Mouse (Mus musculus) olfactory bulb, adult 2 months (tissue): ENCODE measurements around the gene Abat. TPM values are rescaled to one million over a fixed set of nuclear protein-coding genes. Genes with fewer than 3 reads are reported as not detected.

Experiments used
- H3K27ac ChIP-seq: fragments of 200-500 bp; 2 replicates; pipeline ENCODE4 v1.5.1; 2012; ENCODE audit warnings: low read depth, low read length; ENCODE audit not compliant: insufficient read depth
- H3K4me1 ChIP-seq: fragments of 200-500 bp; 2 replicates; pipeline ENCODE4 v1.6.1; 2012; ENCODE audit warnings: low read length; ENCODE audit not compliant: control insufficient read depth, insufficient read depth
- H3K4me3 ChIP-seq: fragments of 200-500 bp; 2 replicates; pipeline ENCODE4 v1.5.1; 2012; ENCODE audit warnings: mild to moderate bottlenecking, low read depth, low read length, moderate library complexity; ENCODE audit not compliant: insufficient read depth
- CTCF ChIP-seq: fragments of 200-500 bp; IDR thresholded peaks from 2 replicates; pipeline ENCODE4 v1.5.1; 2012; ENCODE audit warnings: low read depth, mild to moderate bottlenecking, low read length, moderate library complexity; ENCODE audit not compliant: insufficient read depth
- POLR2A ChIP-seq: fragments of 200-500 bp; IDR thresholded peaks from 2 replicates; pipeline ENCODE4 v1.6.1; 2012; ENCODE audit warnings: mild to moderate bottlenecking, low read depth, low read length, moderate library complexity; ENCODE audit not compliant: insufficient read depth
- WGBS: fragments of 180-500 bp; shearing (Covaris S2); methylation state at CpG from one replicate; pipeline ENCODE4 v1.1.7; 2018; 5-methylcytosine and 5-hydroxymethylcytosine counted together
- polyA plus RNA-seq: library from polyadenylated mRNA; stranded (reverse); fragments of >200 nt; gene quantifications from 2 replicates; pipeline ENCODE4 v1.2.4, GENCODE M21; 2012; ENCODE audit warnings: low replicate concordance; ENCODE audit not compliant: missing spikeins, insufficient read depth, insufficient read length

Gene Abat
- polyA plus RNA-seq, 1 experiment: 131 TPM

DNA sequence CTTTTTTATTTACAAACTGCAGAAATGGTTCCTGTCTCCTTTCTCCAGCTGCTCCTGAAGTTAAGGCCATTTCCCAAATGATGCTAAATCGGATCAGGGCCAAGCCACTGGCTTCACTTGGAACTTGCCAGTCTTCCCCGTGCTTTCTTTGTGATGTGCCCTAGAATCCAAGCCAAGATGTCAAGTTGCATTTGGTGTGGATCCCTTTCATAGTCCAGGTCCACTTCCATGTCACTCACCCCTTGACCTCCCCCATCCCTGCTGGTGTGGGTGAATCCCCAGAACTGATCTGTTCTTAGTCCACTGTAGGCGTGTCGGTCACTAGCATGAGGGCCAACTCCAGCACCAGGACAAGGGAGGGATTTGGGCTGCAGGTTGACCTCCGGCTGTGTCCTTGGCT lies 84.3 kb downstream of the Abat start:
- WGBS: 81% methylated on average over 5 of the region's 5 CpGs
- peaks cover 19% of the 10 kb centered on the region for H3K4me1 ChIP-seq
- H3K27ac ChIP-seq: no peak overlapping the region
- no peak overlapping the region for H3K4me3 ChIP-seq
- TF ChIP-seq CTCF (no peak), POLR2A (no peak)

DNA sequence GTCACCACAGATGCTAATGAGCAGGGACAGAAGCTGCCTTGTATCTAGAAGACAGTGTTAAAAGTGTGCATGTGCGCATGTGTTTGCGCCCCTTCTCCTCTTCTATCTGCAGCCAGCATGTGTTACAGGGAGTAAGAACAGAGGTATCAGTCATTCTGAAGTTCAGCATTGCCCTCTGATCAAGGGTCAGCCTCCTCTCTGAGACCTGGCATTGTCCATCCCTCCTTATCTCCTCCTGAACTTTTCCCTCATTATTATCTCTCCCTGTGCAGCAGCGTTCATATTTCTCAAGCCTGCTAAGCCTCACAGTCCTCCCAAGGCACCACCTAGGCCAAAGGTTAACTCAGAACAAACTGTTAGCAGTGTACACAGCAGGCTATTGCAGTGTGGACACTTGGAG lies 90.6 kb downstream of the Abat start:
- WGBS: 92% methylated on average over 3 of the region's 3 CpGs
- H3K4me1 ChIP-seq: no peaks in the 10 kb centered on the region
- TF ChIP-seq POLR2A (no peak), CTCF (no peak)
- H3K4me3 ChIP-seq: no peak overlapping the region
- H3K27ac ChIP-seq: no peak overlapping the region

DNA sequence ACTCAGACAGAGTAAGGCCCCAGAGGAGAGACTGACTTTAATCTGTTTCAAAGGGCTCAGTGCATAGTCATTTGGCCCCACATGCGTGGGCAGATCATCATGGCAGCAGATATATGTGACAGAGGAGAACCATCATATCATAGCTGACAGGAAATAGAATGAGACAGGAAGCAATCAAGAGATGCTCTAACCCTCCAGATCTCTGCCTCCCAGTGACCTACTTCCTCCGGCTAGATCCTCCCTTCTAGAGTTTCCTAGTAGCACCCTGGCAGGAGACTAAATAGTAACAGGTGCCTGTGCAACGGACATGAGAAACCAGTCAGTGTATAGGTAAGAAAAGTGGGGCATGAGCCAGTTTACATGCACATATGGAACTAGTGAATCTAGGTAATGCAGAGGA lies 97.2 kb downstream of the Abat start:
- no peak overlapping the region for H3K4me3 ChIP-seq
- no peaks in the 10 kb centered on the region for H3K4me1 ChIP-seq
- TF ChIP-seq POLR2A: no peak
- no peak for TF ChIP-seq CTCF
- H3K27ac ChIP-seq: no peak overlapping the region
- WGBS: 77% methylated on average over 3 of the region's 3 CpGs

DNA sequence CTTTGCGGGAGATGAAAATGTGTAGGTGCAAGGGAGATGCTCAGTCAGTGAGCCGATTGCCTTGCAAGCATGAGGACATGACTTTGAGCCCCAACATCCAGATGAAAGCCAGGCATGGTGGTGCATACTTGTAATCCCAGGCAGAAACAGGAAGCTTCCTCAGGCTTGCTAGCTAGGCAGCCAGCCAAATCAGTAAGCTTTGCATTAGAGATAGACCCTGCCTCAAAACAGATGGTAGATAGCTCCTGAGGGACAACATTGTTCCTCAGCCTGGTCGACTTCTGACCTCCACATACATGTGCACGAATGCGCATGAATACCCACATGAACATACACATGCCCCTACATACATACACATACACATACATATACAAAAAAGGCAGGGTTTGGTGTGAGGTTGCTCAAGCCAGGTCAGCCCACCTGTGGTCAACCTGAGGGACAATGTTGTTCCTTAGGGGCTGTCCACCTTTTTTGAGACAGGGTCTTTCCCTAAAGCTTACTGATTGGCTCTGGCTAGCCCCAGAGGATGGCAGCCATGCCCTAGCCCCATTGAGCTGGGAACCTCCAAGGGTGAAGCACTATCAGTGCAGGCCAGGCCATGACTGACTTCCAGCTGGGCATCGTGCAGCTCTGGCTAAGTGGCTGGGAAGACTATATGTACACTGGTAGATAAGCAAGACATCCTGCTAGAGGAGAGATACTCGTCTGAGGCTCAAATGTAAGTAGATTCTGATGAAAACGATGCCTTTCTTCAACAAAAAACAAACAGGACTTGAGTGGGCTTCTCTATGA lies 99.2 kb downstream of the Abat start:
- 92% methylated on average over 8 of the region's 8 CpGs for WGBS
- TF ChIP-seq POLR2A (no peak), CTCF (no peak)

DNA sequence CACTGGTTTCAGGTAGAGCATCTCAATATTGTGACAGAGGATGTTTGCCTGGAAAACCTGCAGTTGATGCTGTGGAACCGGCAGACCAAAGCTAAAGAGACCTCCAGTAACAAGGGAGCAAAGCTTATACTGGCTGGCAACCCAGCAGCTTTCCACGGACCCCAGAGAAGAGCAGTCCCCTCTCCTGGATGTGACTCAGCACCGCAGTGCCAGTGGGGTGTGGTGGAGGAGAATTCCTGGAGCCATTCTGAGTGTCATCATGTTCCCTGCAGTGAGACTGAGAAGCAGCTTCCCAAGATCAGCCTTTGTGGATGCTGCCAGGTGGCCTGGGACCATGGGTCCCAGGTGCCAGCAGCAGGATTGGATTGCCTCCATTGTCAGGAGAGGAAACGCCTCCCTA lies 99.8 kb downstream of the Abat start:
- no peaks in the 10 kb centered on the region for H3K4me1 ChIP-seq
- no peak overlapping the region for H3K4me3 ChIP-seq
- TF ChIP-seq CTCF: no peak
- TF ChIP-seq POLR2A: no peak
- no peak overlapping the region for H3K27ac ChIP-seq
- 60% methylated on average over 4 of the region's 4 CpGs for WGBS

More for the DNA sequence above, 99.2 kb downstream of the Abat start:
- Histone ChIP-seq H3K27ac (no peak overlapping the region), H3K4me3 (no peak overlapping the region), H3K4me1 (no peaks in the 10 kb centered on the region)

DNA sequence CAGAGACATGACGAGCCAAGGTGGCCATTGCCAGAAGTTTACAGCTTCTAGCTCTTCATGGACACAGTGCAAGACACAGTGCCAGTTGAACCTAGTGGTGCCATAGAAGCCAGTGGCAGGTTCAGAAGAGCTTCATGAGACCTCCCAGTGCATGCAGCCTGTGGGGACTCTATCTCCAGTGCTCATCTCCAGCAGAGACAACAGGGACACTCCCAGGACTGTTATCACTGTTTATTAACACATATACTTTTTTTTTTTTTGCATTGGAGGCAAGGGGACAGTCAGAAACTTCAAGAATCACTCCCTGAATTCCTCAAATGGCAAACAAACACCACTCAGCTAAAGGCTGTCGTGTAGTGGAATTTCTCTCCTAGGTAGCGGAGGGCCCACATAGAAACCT lies 100.2 kb downstream of the Abat start:
- WGBS: 78% methylated on average over 3 of the region's 3 CpGs
- Histone ChIP-seq H3K4me1 (no peaks in the 10 kb centered on the region), H3K27ac (no peak overlapping the region), H3K4me3 (no peak overlapping the region)
- TF ChIP-seq CTCF: no peak
- no peak for TF ChIP-seq POLR2A

DNA sequence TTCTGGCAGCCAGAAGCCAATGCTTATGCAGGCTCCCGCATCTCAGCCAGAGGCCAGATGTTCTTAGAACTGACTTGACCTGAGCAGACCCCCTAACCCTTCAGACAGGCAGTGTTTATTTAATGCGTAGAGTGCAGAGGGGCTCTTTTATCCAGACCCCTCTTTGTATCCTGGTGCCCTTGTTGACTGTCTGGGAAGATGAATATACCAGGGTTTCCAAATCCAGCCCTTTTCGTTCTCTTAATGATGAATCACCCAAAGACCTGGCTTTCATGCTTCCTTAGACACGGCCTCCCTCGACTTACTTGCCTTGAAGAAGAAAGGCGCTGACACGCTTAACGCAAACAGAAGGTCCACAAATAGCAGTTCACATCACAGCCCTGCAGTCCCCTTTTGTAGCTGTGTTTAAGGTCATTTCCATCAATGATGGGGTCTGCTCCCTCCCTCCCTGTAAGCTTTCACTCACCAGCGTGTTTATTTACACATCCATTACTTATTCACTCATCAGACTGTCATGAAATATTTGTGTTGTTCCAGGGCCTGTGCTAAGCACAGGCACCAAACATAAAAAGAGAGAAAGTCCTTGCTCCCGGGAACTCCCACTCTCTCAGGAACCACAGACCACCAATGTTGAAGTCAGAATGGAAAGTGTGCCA lies 106.6 kb downstream of the Abat start:
- WGBS: 37% methylated on average over 10 of the region's 10 CpGs
- H3K4me3 ChIP-seq: no peak overlapping the region
- peak overlapping the region; percentile 80 for H3K27ac ChIP-seq
- TF ChIP-seq POLR2A (no peak), CTCF (no peak)
- H3K4me1 ChIP-seq: peaks cover 8% of the 10 kb centered on the region

DNA sequence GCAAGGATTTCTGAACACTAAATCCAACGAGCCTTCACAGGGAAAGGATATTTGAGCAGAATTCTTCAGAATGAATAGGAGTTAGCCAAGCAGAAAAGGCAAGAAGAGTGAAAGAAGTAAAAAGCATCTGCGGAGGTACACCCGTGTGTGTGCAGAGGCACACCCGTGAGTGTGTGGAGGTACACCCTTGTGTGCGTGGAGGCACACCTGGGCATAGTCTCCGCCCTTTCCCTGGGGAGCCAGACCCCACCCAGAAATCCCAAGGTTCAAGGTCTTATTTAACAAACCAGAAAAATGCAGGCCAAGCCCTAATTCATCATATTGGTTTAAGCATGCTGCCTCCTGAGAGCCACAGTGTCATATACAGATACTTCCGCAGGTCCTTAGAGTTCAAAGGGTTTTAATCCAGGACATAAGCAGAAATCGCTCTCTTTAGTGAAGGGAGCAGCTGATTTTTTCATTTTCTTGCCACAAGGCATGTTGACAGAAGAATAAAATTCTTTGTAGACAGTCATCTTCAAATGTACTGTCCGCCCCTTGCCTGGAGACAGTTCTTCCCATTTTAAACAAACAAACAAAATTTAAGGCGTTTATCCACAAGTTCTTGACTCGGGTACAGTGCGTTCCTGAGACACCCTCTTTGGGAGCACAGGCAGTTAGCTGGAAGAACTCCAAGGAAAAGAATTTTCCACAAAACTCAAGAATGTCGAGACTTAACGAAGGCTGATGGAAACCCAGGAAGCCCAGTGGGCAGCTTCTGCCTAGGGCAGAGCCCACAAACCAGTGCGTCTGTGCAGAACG lies 107.3 kb downstream of the Abat start:
- Histone ChIP-seq H3K4me1 (peaks cover 8% of the 10 kb centered on the region), H3K4me3 (no peak overlapping the region), H3K27ac (peak overlapping the region; percentile 33; the same call in 1 of the 2 replicates)
- TF ChIP-seq CTCF: no peak
- TF ChIP-seq POLR2A: no peak
- WGBS: 64% methylated on average over 16 of the region's 16 CpGs

DNA sequence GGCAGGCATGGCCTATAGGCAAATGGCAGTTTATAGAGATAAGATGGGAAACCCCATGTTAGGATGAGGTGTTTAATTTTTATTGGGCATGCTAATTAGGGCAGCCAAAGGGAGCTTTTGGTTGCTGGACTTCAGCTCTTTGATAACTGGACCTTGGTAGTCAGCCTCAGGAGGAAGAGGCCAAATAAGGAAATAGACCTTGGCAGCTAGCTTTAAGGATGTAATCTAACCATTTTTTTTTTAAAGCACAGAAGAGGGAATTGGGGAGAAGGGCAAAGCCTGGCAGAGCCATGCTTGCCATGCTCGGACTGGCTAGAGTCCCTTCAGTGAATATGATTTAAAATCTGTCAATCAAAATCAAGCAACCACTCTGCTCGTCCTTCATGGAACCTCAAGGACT lies 117.2 kb downstream of the Abat start:
- 71% methylated on average over 2 of the region's 2 CpGs for WGBS
- no peak overlapping the region for H3K27ac ChIP-seq
- TF ChIP-seq POLR2A (no peak), CTCF (no peak)
- no peaks in the 10 kb centered on the region for H3K4me1 ChIP-seq
- no peak overlapping the region for H3K4me3 ChIP-seq
